Mouse (Mus musculus): ENCODE data around the gene Tbc1d16.

The Tbc1d16 gene

GRCm38 (mm10) chr11:119236354-119236753, 8.1 kb upstream of the Tbc1d16 start:
- DNase-seq (ENCODE audit: low spot score in 2 of 2), result no peak

GRCm38 (mm10) chr11:119235596-119235995, 7.3 kb upstream of the Tbc1d16 start:
- peak; percentile 37 to 65 for DNase-seq (ENCODE audit: low spot score in 2 of 2)

DNA sequence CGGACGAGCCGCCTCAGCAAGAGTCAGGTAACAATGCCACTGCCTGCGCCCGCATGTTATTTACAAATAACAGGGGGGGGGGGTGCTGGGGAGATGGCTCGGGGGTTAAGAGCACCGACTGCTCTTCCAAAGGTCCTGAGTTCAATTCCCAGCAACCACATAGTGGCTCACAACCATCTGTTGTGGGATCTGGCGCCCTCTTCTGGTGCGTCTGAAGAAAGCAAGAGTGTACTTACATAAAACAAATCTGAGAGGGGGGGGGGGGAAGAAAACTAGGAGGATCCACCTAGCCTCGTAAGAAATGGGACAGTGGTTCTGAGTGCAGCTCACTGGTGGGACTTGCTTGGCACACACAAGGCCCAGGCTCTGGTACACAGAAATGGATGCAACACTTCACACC, 6.5 kb upstream of the Tbc1d16 start:
- no peak for DNase-seq (ENCODE audit: low spot score in 2 of 2)

GRCm38 (mm10) chr11:119228846-119229626, 737 bp upstream of the Tbc1d16 start:
- DNase-seq (ENCODE audit: low spot score in 2 of 2), result peak in 1 of 2 experiments; percentile 31

DNA sequence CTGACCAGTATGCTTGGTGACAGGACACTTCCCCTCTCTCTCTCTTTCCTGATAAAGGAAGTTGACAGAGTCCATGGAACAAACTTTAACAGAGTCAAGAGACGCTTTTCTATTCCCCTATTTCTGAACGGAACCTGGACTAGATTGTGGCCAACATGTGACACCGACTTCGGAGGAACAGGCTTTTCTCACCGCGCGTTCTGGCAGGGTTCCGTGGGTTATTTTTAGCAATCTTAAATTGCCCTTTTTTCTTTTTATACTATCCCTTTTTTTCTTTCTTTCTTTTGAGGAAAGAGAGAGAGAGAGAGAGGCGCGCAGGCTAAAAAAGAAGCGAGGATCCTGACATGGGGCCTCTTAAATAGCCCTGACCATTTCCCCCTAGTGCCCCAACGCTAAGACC, 708 bp downstream of the Tbc1d16 start:
- DNase-seq (ENCODE audit: low spot score in 2 of 2), result no peak

DNA sequence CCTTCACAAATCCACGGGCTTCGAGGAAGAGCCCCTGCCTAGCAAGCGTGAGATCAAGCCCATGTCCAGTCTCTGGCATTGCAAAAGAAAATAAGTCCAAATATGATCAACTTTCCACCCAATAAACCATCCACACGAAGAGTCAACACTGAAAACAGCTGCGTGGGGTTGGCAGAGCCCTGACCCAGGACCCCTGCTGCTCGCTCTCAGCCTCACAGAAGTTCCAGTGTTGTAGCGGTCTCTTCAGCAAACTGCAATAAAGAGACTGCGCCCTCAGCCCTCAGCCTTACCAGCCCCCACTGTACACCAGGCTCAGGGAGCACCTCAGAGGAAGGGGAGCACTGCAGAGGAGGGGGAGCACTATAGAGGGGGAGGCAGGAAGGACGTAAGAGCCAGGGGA, 2.7 kb downstream of the Tbc1d16 start:
- no peak for DNase-seq (ENCODE audit: low spot score in 2 of 2)

GRCm38 (mm10) chr11:119224926-119225325, 3.4 kb downstream of the Tbc1d16 start:
- DNase-seq (ENCODE audit: low spot score in 2 of 2), result no peak

DNA sequence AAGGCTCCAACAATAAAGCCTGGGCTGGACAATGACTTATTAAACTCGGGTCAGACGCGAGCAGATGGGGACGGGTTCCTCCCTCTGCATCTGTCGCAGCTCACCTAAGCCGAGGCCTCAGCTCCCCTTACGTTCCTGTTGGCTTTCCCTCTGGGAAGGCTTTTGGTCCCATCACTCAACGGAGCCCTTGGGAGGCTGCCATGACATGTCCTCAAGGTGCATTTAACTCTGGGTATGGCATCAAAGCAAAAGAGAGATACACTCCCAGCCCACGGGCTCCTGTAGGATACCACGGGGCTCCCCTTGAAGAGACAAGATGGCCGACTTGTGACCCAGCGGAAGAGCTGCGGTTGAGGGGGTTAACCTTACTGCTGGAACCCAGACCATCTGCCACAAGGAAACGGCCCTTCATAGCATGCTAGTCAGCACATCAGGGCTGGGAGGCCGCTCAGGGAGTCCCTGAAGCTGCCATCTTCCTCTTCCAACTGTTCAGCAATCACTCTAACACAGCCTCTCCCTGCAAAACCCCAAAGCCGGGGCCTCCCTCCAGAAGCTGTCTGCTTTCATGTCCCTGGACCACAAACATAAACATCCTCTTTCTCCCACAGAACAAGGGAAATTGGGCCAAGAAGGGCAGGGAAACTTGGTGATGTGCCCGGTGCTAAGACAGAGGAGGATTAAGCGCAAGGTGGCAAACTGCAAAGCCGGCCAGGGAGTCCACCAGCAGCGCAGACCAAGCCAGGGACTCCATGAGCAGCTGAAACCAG, 5.0 kb downstream of the Tbc1d16 start:
- no peak for DNase-seq (ENCODE audit: low spot score in 2 of 2)

GRCm38 (mm10) chr11:119221812-119222510, 6.3 kb downstream of the Tbc1d16 start:
- DNase-seq (ENCODE audit: low spot score in 2 of 2), result no peak

DNA sequence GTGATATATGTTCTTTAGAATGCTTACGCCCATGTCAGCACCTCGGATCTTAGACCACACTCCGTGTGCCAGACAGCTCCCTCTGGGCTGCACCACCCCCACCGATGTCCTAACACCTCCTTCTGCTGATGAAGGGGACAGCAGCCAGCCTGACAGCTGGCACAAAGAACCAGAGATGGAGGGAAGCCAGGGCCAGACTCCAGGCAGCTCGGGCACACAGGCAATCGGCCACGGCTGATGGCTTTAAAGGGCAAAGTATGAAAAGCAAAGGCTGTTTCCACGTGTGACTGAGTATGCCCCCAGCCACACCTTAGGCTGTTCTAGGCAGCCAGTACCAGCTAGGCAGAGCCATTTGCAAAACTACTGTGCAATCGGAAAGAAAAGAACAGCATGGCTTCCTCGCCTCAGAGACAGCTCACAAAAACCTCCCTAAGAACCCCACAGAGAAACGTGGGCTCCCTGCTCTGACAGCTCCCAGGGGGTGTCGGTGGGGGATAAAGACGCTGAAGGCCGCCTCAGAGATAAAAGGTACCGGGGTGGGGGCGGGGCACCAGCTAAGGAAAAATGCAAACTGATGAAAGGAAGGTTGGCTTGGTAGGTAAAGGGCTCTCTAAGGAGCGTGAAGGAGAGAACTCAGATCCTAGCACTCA, 8.4 kb downstream of the Tbc1d16 start:
- no peak for DNase-seq (ENCODE audit: low spot score in 2 of 2)

DNA sequence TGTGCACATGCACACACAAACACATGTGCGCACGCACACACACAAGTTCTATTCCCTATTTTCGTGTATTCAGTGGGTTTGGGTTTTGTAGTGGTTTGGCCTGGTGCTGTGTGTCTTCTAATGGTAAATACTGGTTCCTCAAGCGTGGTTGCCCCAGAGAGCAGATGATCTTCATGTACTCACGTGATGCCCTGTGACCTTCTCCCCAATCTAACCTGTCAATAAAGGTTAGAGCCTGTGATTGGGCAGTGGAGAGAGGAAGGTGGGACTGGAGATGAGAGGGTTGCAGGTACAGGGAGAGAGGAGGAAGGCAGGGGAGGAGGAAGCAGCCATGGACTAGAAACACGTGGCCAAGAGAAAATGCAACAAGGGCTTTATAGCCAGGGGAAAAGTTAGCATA, 10.4 kb downstream of the Tbc1d16 start:
- DNase-seq (ENCODE audit: low spot score in 2 of 2), result no peak

- no peak for DNase-seq (ENCODE audit: low spot score in 2 of 2)
Observed at GRCm38 (mm10) chr11:119215905-119216507, 12.3 kb downstream of the Tbc1d16 start.

- no peak for DNase-seq (ENCODE audit: low spot score in 2 of 2)
Observed at GRCm38 (mm10) chr11:119215038-119215904, 13.0 kb downstream of the Tbc1d16 start.

GRCm38 (mm10) chr11:119213166-119213885, 15.0 kb downstream of the Tbc1d16 start:
- no peak for DNase-seq (ENCODE audit: low spot score in 2 of 2)

DNA sequence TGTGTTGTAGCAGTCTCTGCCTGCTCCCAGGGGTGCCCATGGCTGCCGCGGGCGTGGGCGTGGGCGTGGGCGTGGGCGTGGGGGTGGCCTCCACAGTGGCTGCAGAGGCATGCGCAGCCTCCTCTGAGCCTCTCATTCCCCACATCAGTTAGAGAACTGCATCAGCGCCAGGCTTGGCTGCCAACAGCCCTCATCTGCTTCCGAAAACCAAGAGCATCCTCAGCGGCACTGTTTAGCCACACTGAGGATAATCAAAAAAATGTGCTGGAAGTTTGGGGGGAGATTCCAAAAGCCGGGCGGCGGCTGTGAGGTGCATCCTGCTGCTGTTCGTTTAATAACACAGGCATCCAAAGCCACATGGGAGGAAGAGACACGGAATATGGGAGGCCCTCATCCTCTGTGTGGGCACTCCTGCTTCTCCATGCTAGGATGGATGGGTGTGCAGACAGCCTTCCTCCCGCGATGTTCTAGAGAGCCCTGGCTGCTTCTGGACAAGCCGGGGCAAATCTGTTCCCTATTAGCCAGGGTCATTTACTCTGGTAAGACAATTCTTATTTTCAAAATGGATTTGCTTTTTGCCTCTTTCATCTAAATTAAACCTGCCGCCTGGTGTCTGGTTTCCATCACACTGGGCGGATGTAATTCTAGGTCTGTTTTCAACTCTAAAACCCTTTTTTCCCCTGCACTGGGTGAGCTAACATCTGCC, 16.5 kb downstream of the Tbc1d16 start:
- no peak for DNase-seq (ENCODE audit: low spot score in 2 of 2)

GRCm38 (mm10) chr11:119210321-119211100, 17.8 kb downstream of the Tbc1d16 start:
- no peak for DNase-seq (ENCODE audit: low spot score in 2 of 2)

DNA sequence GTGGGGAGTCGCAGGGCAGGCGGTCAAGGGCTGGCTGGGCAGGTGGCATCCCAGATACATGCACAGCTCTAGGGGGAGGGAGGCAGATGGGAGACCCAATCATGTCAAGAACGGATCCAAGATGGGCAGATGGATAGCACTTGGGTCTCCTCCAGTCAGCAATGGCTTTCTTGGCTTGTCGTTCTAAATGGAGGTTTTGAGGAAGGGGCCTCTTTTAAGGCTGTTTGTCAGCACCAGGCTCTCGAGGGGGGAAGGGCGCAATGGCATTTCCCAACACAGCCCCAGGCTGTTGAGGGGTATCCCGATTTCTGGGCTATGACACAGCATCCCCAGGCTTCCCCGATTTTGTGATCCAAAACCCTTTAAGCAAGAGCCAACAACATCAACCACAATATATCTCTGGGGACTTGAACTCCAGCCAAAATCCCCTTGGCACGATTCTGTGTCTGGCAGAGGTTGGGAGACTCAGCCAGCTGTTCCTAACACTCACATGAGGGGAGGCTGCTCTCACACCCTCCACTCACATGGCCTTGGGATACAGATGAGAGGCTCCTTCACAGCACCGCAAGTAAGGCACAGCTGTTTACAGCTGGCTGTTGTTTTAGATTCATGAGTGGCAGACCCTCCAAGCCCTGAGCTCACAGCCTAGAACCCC, 18.8 kb downstream of the Tbc1d16 start:
- no peak for DNase-seq (ENCODE audit: low spot score in 2 of 2)

- DNase-seq (ENCODE audit: low spot score in 2 of 2), result no peak
Observed at GRCm38 (mm10) chr11:119208870-119209370, 19.4 kb downstream of the Tbc1d16 start.
